Mouse (Mus musculus) lung, postnatal 0 days (tissue): ENCODE results near the gene Vps37b. TPM values are rescaled to one million over a fixed set of nuclear protein-coding genes. Genes with fewer than 3 reads are reported as not detected.

Experiments
- ATAC-seq: fragments of 200-750 bp; cut with Nextera tagmentation; 2 replicates; pipeline ENCODE4 v1.8.0; 2017; ENCODE audit warnings: moderate library complexity
- DNase-seq: peaks from one replicate; pipeline ENCODE4 v3.0.0-alpha.2; 2016; ENCODE audit warnings: low spot score
- H3K27ac ChIP-seq: fragments of 300-500 bp; sonication (generic); 2 replicates; pipeline ENCODE4 v1.5.1; 2014; ENCODE audit warnings: antibody characterized with exemption, mild to moderate bottlenecking, low read length, mixed read lengths
- H3K27me3 ChIP-seq: fragments of 300-500 bp; sonication (generic); replicated peaks from 2 replicates; pipeline ENCODE4 v1.6.1; 2014; ENCODE audit warnings: low read length, mixed read lengths; ENCODE audit not compliant: insufficient read depth
- H3K36me3 ChIP-seq: fragments of 300-500 bp; sonication (generic); 2 replicates; pipeline ENCODE4 v1.6.1; 2014; ENCODE audit warnings: low read length, mixed read lengths; ENCODE audit not compliant: insufficient read depth
- H3K4me1 ChIP-seq: fragments of 300-500 bp; sonication (generic); 2 replicates; pipeline ENCODE4 v1.6.1; 2014; ENCODE audit warnings: antibody characterized with exemption, low read depth, low read length, mixed read lengths; ENCODE audit not compliant: insufficient read depth
- H3K4me2 ChIP-seq: fragments of 300-500 bp; sonication (generic); replicated peaks from 2 replicates; pipeline ENCODE4 v1.6.1; 2014; ENCODE audit warnings: low read depth, mild to moderate bottlenecking, low read length, moderate library complexity, mixed read lengths
- H3K4me3 ChIP-seq: fragments of 300-500 bp; sonication (generic); 2 replicates; pipeline ENCODE4 v1.5.1; 2014; ENCODE audit warnings: low read depth, low read length
- H3K9ac ChIP-seq: fragments of 300-500 bp; sonication (generic); replicated peaks from 2 replicates; pipeline ENCODE4 v1.6.1; 2014; ENCODE audit warnings: low read depth, mild to moderate bottlenecking
- H3K9me3 ChIP-seq: fragments of 300-500 bp; sonication (generic); 2 replicates; pipeline ENCODE4 v1.6.1; 2016; ENCODE audit warnings: low read length, mixed read lengths
- CTCF ChIP-seq: IDR thresholded peaks from 2 replicates; pipeline ENCODE4 v1.5.1; 2016; ENCODE audit warnings: antibody characterized with exemption, mild to moderate bottlenecking
- EP300 ChIP-seq: IDR thresholded peaks from 2 replicates; pipeline ENCODE4 v1.6.1; 2016; ENCODE audit warnings: antibody characterized with exemption, mild to moderate bottlenecking, control low read depth
- WGBS: fragments of 180-500 bp; shearing (Covaris S2); extraction: QIAGEN DNeasy Blood & Tissue Kit; methylation state at CpG from one replicate; pipeline ENCODE4 v1.1.7; 2014; 5-methylcytosine and 5-hydroxymethylcytosine counted together
- polyA plus RNA-seq: library from polyadenylated mRNA; unstranded; fragments of >200 nt; fragmentation: Nextera tagmentation; extraction: Ambion mirVana; gene quantifications from 2 replicates; pipeline ENCODE4 v1.2.1, GENCODE M21; 2015

The Vps37b gene
- polyA plus RNA-seq, 1 experiment from 2014 or later = 28.5 TPM

- Histone ChIP-seq H3K9ac (no peak overlapping the region), H3K9me3 (no peaks in the 10 kb centered on the region), H3K27ac (no peak overlapping the region), H3K27me3 (no peaks in the 10 kb centered on the region), H3K4me2 (no peak overlapping the region), H3K4me3 (no peak overlapping the region), H3K36me3 (no peaks in the 10 kb centered on the region), H3K4me1 (no peaks in the 10 kb centered on the region)
- ATAC-seq (no peak), DNase-seq (no peak)
- WGBS = 67% methylated on average over 9 of the region's 9 CpGs
- TF ChIP-seq EP300 (no peak), CTCF (no peak)
These were observed 9.0 kb upstream of the Vps37b start for GRCm38 (mm10) chr5:124041097-124041496.

DNA sequence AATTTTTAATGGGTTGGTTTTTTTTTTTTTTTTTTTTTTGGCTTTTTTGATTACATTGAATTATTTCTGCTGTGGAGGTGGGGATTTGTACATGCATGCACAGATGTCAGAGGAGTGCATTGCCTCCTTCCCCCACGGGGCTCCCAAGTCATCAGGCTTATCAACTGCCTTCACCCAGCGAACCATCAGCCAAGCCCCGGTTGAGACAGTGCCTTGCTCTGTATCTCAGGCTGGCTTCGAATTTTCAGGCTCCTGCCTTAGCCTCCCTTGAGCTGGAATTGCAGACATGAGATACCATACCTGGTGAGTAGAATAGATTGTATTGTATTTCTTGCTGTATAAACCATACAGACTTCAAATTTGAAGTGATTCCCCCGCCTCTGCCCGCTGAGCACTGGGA lies 7.5 kb upstream of the Vps37b start:
- H3K9ac ChIP-seq = no peak overlapping the region
- no peak overlapping the region for H3K27ac ChIP-seq
- DNase-seq = no peak
- no peak for ATAC-seq
- H3K27me3 ChIP-seq = no peaks in the 10 kb centered on the region
- H3K9me3 ChIP-seq = no peaks in the 10 kb centered on the region
- TF ChIP-seq CTCF (no peak), EP300 (no peak)
- no peak overlapping the region for H3K4me2 ChIP-seq
- WGBS = 84% methylated on average over 6 of the region's 6 CpGs
- no peaks in the 10 kb centered on the region for H3K36me3 ChIP-seq
- no peaks in the 10 kb centered on the region for H3K4me1 ChIP-seq
- no peak overlapping the region for H3K4me3 ChIP-seq

- ATAC-seq (no peak), DNase-seq (no peak)
- Histone ChIP-seq H3K9me3 (no peaks in the 10 kb centered on the region), H3K36me3 (no peaks in the 10 kb centered on the region), H3K27ac (no peak overlapping the region), H3K27me3 (no peaks in the 10 kb centered on the region), H3K4me2 (no peak overlapping the region), H3K4me3 (no peak overlapping the region), H3K9ac (no peak overlapping the region), H3K4me1 (no peaks in the 10 kb centered on the region)
- WGBS = 62% methylated on average over 5 of the region's 5 CpGs
- TF ChIP-seq EP300 = no peak
- no peak for TF ChIP-seq CTCF
These were observed 4.8 kb upstream of the Vps37b start for GRCm38 (mm10) chr5:124036836-124037235.

GRCm38 (mm10) chr5:124036341-124036740 lies 4.3 kb upstream of the Vps37b start:
- TF ChIP-seq EP300 (no peak), CTCF (no peak)
- Histone ChIP-seq H3K9ac (no peak overlapping the region), H3K27ac (no peak overlapping the region), H3K4me2 (no peak overlapping the region), H3K36me3 (no peaks in the 10 kb centered on the region), H3K27me3 (no peaks in the 10 kb centered on the region), H3K4me1 (no peaks in the 10 kb centered on the region; the same call in 1 of the 2 replicates), H3K4me3 (no peak overlapping the region), H3K9me3 (no peaks in the 10 kb centered on the region)
- DNase-seq (no peak), ATAC-seq (no peak)
- WGBS = 37% methylated on average over 6 of the region's 6 CpGs

GRCm38 (mm10) chr5:124035806-124036205 lies 3.7 kb upstream of the Vps37b start:
- Histone ChIP-seq H3K9me3 (no peaks in the 10 kb centered on the region), H3K4me3 (no peak overlapping the region), H3K27me3 (no peaks in the 10 kb centered on the region), H3K4me1 (no peaks in the 10 kb centered on the region; the same call in 1 of the 2 replicates), H3K27ac (no peak overlapping the region), H3K9ac (no peak overlapping the region), H3K4me2 (no peak overlapping the region), H3K36me3 (no peaks in the 10 kb centered on the region)
- 72% methylated on average over 7 of the region's 8 CpGs for WGBS
- TF ChIP-seq CTCF (no peak), EP300 (no peak)
- no peak for ATAC-seq
- DNase-seq = no peak

DNA sequence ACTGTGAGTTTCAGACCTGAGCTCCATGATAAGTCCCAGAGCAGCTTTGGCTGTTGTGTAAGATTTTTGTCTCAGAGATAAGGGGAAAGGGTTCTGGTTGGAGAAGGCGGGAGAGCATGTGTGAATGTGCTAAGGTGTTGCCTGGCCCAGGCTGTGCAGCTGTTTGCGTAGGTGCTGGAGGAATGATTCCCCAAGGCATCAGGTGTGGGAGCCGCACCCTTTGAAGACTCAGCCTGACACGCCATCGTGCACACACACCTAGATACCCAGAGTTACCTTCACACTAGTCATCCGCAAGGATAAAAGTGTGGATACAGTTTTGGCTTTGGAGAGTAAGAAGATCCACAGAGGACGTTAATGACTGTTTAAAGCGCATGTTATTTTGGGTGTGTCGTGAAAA lies 3.3 kb upstream of the Vps37b start:
- H3K9ac ChIP-seq = no peak overlapping the region
- H3K4me1 ChIP-seq = no peaks in the 10 kb centered on the region; the same call in 1 of the 2 replicates
- DNase-seq = no peak

DNA sequence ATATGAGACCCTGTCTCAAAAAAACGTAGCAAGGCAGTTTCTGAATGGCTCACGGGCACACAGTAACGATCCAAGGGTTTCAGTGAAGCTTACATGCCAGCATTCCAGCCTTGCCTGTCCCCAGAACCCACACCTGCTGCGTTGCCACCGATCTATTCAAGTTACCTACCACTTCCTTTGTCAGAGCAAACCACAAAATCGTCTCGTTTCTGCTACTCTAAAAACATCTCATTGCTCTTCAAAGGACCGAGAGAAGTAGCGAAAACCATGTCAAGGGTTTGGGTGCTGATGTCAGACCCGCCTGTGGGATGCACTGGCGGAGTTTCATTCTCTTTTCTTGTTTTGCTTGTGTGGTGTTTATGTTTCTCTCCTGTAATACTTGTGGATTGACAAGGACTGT lies 2.4 kb upstream of the Vps37b start:
- TF ChIP-seq CTCF (no peak), EP300 (no peak)
- ATAC-seq (no peak), DNase-seq (no peak)
- Histone ChIP-seq H3K36me3 (no peaks in the 10 kb centered on the region), H3K4me2 (no peak overlapping the region), H3K4me3 (no peak overlapping the region), H3K9ac (no peak overlapping the region), H3K27ac (no peak overlapping the region), H3K27me3 (no peaks in the 10 kb centered on the region), H3K9me3 (no peaks in the 10 kb centered on the region), H3K4me1 (peaks cover 4% of the 10 kb centered on the region; the same call in 1 of the 2 replicates)
- WGBS = 63% methylated on average over 11 of the region's 11 CpGs

More for the DNA sequence above, 3.3 kb upstream of the Vps37b start:
- TF ChIP-seq EP300 (no peak), CTCF (no peak)
- 71% methylated on average over 9 of the region's 9 CpGs for WGBS
- ATAC-seq = no peak
- H3K27me3 ChIP-seq = no peaks in the 10 kb centered on the region
- H3K4me3 ChIP-seq = no peak overlapping the region
- no peaks in the 10 kb centered on the region for H3K9me3 ChIP-seq
- H3K27ac ChIP-seq = no peak overlapping the region
- no peak overlapping the region for H3K4me2 ChIP-seq
- no peaks in the 10 kb centered on the region for H3K36me3 ChIP-seq
